Mouse (Mus musculus): ENCODE measurements at regions not wholly inside any gene's neighbourhood (a gene's known extent, or its start where the extent isn't known, plus 50 kb on each side); places are given as distances from the start of the nearest gene placed in this dataset.

- TF ChIP-seq POLR2A (IDR thresholded peaks at IDR 0.05; ENCODE audit: low read depth, low read length) (no peak), CTCF (conservative IDR thresholded peaks at IDR 0.05; ENCODE audit: insufficient read depth, insufficient read length, low read depth, low read length) (no peak)
These were observed 54.0 kb upstream of the Satb2 start for GRCm38 (mm10) chr1:57032407-57032806.
